Mouse (Mus musculus) embryonic fibroblast, embryonic 13.5 days (primary cell): ENCODE data around the gene Elane.

Source experiments
- CTCF ChIP-seq: IDR thresholded peaks from 2 replicates; pipeline ENCODE4 v1.5.1; 2011; ENCODE audit warnings: mild to moderate bottlenecking, control low read depth, low read length, moderate library complexity, borderline replicate concordance; ENCODE audit not compliant: insufficient read depth
- POLR2A ChIP-seq: IDR thresholded peaks from 2 replicates; pipeline ENCODE4 v1.6.1; 2011; ENCODE audit warnings: low read depth, mild to moderate bottlenecking, control low read depth, low read length, moderate library complexity

- TF ChIP-seq CTCF (no peak), POLR2A (no peak)
Measured at GRCm38 (mm10) chr10:79897316-79898245, 11.5 kb downstream of the Elane start.
